Mouse (Mus musculus): ENCODE results near the gene Ruvbl2. TPM values are rescaled to one million over a fixed set of nuclear protein-coding genes. Genes with fewer than 3 reads are reported as not detected.
"Not testable (repeated sequence)": the region's sequence is repeated elsewhere in the genome, so short reads cannot be mapped to it uniquely, and the experiment has no call there.

The Ruvbl2 gene
- polyA plus RNA-seq, 1 experiment from 2014 or later: 127 TPM

GRCm38 (mm10) chr7:45459564-45460140 lies 21.8 kb upstream of the Ruvbl2 start, which contains the start of gene Ftl1:
TSS of gene Ftl1 (minus strand) at chr7:45459884.
- peak; percentile 96 for ATAC-seq (ENCODE audit: low FRiP score, low read depth)
- peaks cover 35% of the 10 kb centered on the region for H3K4me1 ChIP-seq
- peaks cover 48% of the 10 kb centered on the region for H3K36me3 ChIP-seq
- peak within 1 kb of the TSS; percentile 72 for H3K4me3 ChIP-seq
- H3K9me3 ChIP-seq; H3K27me3 ChIP-seq (replicated peaks): not testable (repeated sequence)
- under 1% methylated on average over 37 of the region's 37 CpGs for WGBS
- H3K9ac ChIP-seq: peak within 1 kb of the TSS; percentile 83
- H3K27ac ChIP-seq: peak within 1 kb of the TSS; percentile 81
- peak within 1 kb of the TSS; percentile 75 for H3K4me2 ChIP-seq (replicated peaks)

- Histone ChIP-seq H3K9me3 (no peaks in the 10 kb centered on the region), H3K4me2 (replicated peaks) (peak overlapping the region; percentile 75), H3K36me3 (peaks cover 49% of the 10 kb centered on the region), H3K9ac (peak overlapping the region; percentile 83), H3K4me1 (peaks cover 35% of the 10 kb centered on the region), H3K27me3 (replicated peaks) (no peaks in the 10 kb centered on the region), H3K27ac (peak overlapping the region; percentile 81), H3K4me3 (peak overlapping the region; percentile 72)
- peak; percentile 82 for ATAC-seq (ENCODE audit: low FRiP score, low read depth)
- under 1% methylated on average over 43 of the region's 43 CpGs for WGBS
Measured at GRCm38 (mm10) chr7:45458748-45459563, 21.1 kb upstream of the Ruvbl2 start.

- H3K9ac ChIP-seq: peak overlapping the region; percentile 83; the same call in 1 of the 2 replicates
- H3K36me3 ChIP-seq: peaks cover 43% of the 10 kb centered on the region
- no peaks in the 10 kb centered on the region for H3K9me3 ChIP-seq
- H3K4me1 ChIP-seq: peaks cover 34% of the 10 kb centered on the region
- H3K4me3 ChIP-seq: peak overlapping the region; percentile 72
- no peak for ATAC-seq (ENCODE audit: low FRiP score, low read depth)
- 74% methylated on average over 10 of the region's 10 CpGs for WGBS
- peak overlapping the region; percentile 75 for H3K4me2 ChIP-seq (replicated peaks)
- no peaks in the 10 kb centered on the region for H3K27me3 ChIP-seq (replicated peaks)
- no peak overlapping the region for H3K27ac ChIP-seq
Measured at GRCm38 (mm10) chr7:45457204-45458060, 19.5 kb upstream of the Ruvbl2 start.

- H3K27me3 ChIP-seq (replicated peaks): no peaks in the 10 kb centered on the region
- no peak for ATAC-seq (ENCODE audit: low FRiP score, low read depth)
Measured at GRCm38 (mm10) chr7:45456721-45457203, 18.9 kb upstream of the Ruvbl2 start.

GRCm38 (mm10) chr7:45455932-45456696 lies 18.2 kb upstream of the Ruvbl2 start:
- Histone ChIP-seq H3K27ac (no peak overlapping the region), H3K36me3 (peaks cover 44% of the 10 kb centered on the region), H3K9me3 (no peaks in the 10 kb centered on the region), H3K4me3 (no peak overlapping the region), H3K27me3 (replicated peaks) (no peaks in the 10 kb centered on the region), H3K4me1 (peaks cover 27% of the 10 kb centered on the region), H3K9ac (no peak overlapping the region), H3K4me2 (replicated peaks) (no peak overlapping the region)
- WGBS: 83% methylated on average over 13 of the region's 13 CpGs
- ATAC-seq (ENCODE audit: low FRiP score, low read depth): no peak

More at GRCm38 (mm10) chr7:45456721-45457203, 18.9 kb upstream of the Ruvbl2 start:
- H3K4me1 ChIP-seq: peaks cover 30% of the 10 kb centered on the region
- no peaks in the 10 kb centered on the region for H3K9me3 ChIP-seq
- peak overlapping the region; percentile 75 for H3K4me2 ChIP-seq (replicated peaks)
- H3K9ac ChIP-seq: no peak overlapping the region
- no peak overlapping the region for H3K4me3 ChIP-seq
- no peak overlapping the region for H3K27ac ChIP-seq
- 61% methylated on average over 9 of the region's 9 CpGs for WGBS
- peaks cover 44% of the 10 kb centered on the region for H3K36me3 ChIP-seq

GRCm38 (mm10) chr7:45454971-45455370 lies 17.1 kb upstream of the Ruvbl2 start:
- Histone ChIP-seq H3K4me3 (no peak overlapping the region), H3K27me3 (replicated peaks) (no peaks in the 10 kb centered on the region), H3K36me3 (peaks cover 47% of the 10 kb centered on the region), H3K9ac (no peak overlapping the region), H3K27ac (no peak overlapping the region), H3K4me2 (replicated peaks) (no peak overlapping the region), H3K9me3 (no peaks in the 10 kb centered on the region), H3K4me1 (peaks cover 17% of the 10 kb centered on the region)
- 91% methylated on average over 15 of the region's 15 CpGs for WGBS
- no peak for ATAC-seq (ENCODE audit: low FRiP score, low read depth)

- Histone ChIP-seq H3K36me3 (peaks cover 50% of the 10 kb centered on the region), H3K9ac (no peak overlapping the region), H3K4me1 (no peaks in the 10 kb centered on the region), H3K9me3 (no peaks in the 10 kb centered on the region), H3K4me2 (replicated peaks) (peak overlapping the region; percentile 10; the same call in 1 of the 2 replicates), H3K27me3 (replicated peaks) (no peaks in the 10 kb centered on the region), H3K4me3 (no peak overlapping the region), H3K27ac (no peak overlapping the region)
- ATAC-seq (ENCODE audit: low FRiP score, low read depth): peak; percentile 70
- WGBS: 52% methylated on average over 23 of the region's 23 CpGs
Measured at GRCm38 (mm10) chr7:45451344-45451982, 13.6 kb upstream of the Ruvbl2 start.

- ATAC-seq (ENCODE audit: low FRiP score, low read depth): no peak
- WGBS: 88% methylated on average over 1 of the region's 1 CpGs
- no peaks in the 10 kb centered on the region for H3K27me3 ChIP-seq (replicated peaks)
- H3K9me3 ChIP-seq: no peaks in the 10 kb centered on the region
- peaks cover 51% of the 10 kb centered on the region for H3K36me3 ChIP-seq
- H3K27ac ChIP-seq: no peak overlapping the region
- no peaks in the 10 kb centered on the region for H3K4me1 ChIP-seq
- no peak overlapping the region for H3K9ac ChIP-seq
- no peak overlapping the region for H3K4me2 ChIP-seq (replicated peaks)
- H3K4me3 ChIP-seq: no peak overlapping the region
Measured at GRCm38 (mm10) chr7:45449974-45450373, 12.1 kb upstream of the Ruvbl2 start.

- 37% methylated on average over 11 of the region's 11 CpGs for WGBS
Measured at GRCm38 (mm10) chr7:45447325-45447990, 9.6 kb upstream of the Ruvbl2 start.

GRCm38 (mm10) chr7:45446589-45446988 lies 8.7 kb upstream of the Ruvbl2 start:
- no peak for ATAC-seq (ENCODE audit: low FRiP score, low read depth)
- no peaks in the 10 kb centered on the region for H3K27me3 ChIP-seq (replicated peaks)
- H3K36me3 ChIP-seq: peaks cover 51% of the 10 kb centered on the region
- no peak overlapping the region for H3K4me2 ChIP-seq (replicated peaks)
- no peak overlapping the region for H3K9ac ChIP-seq
- no peak overlapping the region for H3K27ac ChIP-seq
- no peaks in the 10 kb centered on the region for H3K4me1 ChIP-seq
- H3K9me3 ChIP-seq: no peaks in the 10 kb centered on the region
- no peak overlapping the region for H3K4me3 ChIP-seq

More at GRCm38 (mm10) chr7:45447325-45447990, 9.6 kb upstream of the Ruvbl2 start:
- Histone ChIP-seq H3K4me2 (replicated peaks) (no peak overlapping the region), H3K4me1 (no peaks in the 10 kb centered on the region), H3K27me3 (replicated peaks) (no peaks in the 10 kb centered on the region), H3K27ac (no peak overlapping the region), H3K9me3 (no peaks in the 10 kb centered on the region), H3K4me3 (no peak overlapping the region), H3K9ac (no peak overlapping the region), H3K36me3 (peaks cover 54% of the 10 kb centered on the region)
- ATAC-seq (ENCODE audit: low FRiP score, low read depth): no peak
